Mouse (Mus musculus) cerebellum, postnatal 4 days (tissue): Measurements from ENCODE around the gene Drp2.

Experiments
- DNase-seq, 2 experiments: peaks; one replicate each; pipeline ENCODE4 v3.0.0; 2022; ENCODE audit warnings: low spot score in 2 of 2, mixed read lengths in 1 of 2

The Drp2 gene

DNA sequence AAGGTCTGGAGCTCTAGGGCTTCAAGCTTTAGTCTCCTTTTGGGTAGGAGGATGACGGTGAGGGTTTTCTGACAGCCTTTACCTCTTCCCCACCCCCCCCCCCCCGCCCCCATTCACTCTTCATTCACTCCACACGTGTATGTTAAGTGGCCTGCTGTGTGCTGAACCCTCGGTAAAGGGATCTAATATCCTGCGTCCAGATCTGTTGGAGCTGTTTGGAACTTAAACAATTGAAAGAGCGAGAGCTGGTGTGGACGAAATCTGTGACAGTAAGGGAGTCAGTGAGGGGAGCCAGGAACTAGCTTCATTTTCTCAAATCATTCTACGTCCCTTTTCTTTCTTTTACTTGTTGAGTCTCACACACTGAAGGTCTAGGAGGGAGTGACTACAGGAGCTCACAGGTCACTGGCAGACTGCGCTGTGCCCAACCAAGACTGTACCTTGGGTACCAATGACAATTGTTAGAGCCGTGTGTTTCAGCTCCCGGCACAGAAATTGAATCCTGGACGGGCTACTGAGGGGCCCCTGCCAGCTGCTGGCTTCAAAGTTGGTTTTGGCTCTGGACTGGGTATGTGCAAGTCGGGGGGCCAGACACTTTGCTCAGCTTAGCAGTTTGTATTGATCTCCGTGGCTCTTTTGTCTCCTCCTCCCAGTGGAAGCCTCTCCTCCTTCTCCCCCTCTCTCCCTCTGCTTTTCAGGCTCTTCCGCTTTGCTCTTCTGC is at the start of gene Drp2:
Gene Drp2, plus strand, starts transcription at position 689 of the 721 bp plus-strand sequence.
- DNase-seq = peak in 1 of 2 experiments; percentile 7

DNA sequence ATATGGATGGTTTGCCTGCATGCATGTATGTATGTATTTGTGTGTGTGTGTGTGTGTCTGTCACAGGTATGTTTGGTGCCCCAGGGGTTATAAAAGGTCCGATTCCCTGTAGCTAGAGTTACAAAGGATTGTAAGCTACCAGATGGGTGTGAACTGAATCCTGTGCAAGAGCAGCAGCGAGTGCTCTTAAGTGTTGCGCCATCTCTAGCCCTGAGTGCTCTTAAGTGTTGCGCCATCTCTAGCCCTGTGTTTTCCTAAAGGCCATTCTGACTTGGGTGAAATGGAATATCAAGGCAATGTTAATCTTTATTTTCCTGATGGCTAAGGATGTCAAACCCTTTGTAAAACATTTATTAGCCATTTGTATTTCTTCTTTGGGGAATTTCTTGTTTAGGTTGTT is 45.0 kb upstream of the Drp2 start:
- DNase-seq = no peak

DNA sequence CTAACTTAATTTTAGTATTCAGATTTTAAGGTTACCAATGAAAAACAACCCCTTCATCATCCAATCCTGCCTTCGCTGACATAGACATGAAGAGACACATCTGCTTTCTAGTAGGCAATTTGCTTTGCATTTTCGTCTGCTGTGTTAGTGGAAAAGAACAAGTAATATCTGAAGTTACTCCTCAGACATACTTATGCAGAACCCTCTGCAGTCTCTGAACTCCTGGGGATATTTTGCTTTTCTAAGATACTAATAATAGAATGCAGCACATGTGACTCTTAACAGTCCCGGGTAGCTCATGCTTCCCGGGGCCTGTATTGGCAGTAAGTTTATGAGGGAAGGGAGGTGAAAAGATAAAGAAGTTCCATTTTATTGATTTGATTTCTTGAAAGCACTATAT is 42.2 kb upstream of the Drp2 start:
- DNase-seq = no peak

DNA sequence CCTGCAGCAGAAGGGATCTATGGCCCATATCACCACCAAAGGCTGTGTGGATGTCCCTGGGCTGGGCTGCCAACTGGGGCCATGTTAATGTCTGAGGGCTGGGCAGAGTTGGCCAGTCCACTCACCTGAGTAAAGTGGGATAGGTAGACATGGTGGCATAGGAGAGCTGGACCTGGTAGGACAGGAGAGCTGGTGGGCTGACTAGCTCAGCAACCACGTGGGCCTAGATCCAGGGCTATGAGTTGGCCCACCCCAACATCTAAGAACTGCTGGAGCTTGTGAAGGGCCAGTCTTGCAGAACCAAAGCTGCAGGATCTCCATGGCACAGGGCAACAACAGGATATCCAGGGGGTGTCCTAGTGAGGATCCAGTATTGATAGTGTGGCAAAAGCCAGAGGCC is 38.9 kb upstream of the Drp2 start:
- DNase-seq = no peak

DNA sequence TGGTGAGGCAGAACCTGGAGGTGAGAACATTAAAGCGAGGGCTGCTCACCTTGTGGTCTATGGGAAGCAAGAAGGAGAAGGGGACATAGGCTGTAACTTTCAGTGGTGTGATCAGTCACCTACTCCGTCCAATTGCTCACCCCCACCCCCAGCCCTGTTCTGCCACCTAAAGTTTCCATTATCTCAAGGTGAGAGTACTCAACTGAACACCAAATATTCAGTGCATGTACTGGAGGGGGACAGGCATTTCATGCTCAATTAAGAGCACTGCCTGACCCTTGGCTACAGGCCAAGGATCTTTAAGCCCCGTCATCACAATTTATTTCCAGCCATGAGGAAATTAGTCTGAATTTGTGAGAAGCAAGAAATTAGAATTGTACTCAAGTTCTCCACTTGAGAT is 37.8 kb upstream of the Drp2 start:
- no peak for DNase-seq

DNA sequence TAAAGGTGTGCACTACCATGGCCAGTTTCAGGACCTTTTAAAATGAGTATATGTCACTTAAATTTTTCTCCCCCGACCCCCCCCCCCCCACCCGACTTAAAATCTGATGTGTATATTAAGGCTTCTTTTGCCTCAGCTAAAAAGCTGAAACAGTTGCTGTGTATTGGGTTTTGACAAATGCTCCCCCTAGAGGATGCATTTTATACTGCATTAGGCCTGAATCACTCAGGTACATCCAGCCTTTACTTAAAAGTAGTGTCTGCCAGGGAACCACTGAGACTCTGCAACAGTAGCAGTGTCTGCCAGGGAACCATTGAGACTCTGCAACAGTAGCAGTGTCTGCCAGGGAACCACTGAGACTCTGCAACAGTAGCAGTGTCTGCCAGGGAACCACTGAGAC is 33.1 kb upstream of the Drp2 start:
- no peak for DNase-seq

DNA sequence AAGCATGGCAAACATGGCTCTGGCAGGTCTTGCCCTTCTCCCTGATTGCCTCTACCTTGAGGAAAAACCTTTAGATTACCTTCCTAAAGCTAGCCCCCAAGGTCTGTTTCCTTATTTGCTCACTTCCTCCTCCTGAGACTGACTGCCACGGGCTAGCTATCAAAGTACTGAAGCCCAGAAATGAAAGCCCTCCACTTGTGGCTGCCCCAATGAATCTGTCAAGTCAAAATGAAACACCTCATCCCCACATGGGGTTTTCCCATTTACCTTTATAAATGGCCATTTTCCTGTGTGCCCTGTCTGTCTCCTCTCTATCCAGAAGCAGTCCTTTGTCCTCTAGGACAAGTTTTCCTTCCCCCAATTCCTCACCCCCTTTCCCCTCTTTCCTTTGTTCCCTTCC is 30.2 kb upstream of the Drp2 start:
- no peak for DNase-seq

DNA sequence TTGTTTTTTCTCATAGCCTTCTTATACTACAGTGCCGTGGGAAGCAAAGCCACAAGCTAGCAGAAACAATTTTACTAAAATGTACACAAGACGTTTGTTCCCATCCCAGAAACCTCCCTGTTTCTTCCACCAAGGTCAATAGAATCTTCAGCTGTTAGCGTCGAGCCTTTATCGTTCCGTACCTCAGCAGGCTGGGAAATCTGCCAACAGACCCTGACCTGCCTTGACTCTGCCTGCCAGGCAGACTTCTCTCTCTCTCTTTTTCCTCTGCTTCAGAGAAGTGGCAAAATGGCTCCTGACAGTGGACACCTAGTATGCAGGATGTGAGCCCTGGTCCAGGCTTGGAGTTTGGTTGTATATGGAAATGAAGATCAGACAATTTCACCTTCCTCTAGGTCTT is 19.5 kb upstream of the Drp2 start:
- no peak for DNase-seq

DNA sequence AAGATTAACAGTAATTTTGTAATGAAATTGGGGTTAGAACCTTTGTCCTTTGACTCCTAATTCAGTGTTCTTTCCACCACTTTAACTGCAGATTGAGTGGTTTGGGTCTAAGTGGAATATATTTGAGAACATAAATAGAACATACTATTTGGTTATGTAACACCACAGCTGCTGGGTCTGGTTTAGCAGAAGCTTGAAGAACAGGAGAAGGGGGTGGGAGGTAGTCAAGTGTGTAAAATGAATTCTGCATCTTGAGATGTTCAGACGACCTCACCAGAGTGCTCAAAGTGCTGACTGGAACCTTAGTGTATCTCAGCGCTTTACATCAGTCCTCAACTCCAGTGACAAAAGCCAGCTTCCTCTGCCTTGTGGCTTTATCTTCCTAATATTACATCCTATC is 5.4 kb upstream of the Drp2 start:
- DNase-seq = no peak

DNA sequence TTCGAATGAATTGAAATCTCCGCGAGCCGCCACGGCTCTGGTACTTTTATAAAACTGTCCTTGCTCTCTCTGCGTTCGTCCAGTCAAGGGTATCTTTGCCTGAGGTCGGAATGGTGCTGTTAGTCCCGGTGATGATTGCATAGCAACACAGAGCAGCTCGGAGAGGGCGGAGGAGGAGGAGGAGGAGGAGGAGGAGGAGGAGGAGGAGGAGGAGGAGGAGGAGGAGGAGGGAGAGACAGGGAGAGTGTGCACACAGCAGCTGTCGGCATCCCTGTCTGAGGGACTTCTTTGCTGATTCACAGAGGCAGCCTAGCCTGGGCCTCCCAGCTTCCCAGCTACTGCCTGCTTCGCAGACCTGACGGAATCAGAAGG is 219 bp downstream of the Drp2 start:
- DNase-seq = peak in 1 of 2 experiments; percentile 8

DNA sequence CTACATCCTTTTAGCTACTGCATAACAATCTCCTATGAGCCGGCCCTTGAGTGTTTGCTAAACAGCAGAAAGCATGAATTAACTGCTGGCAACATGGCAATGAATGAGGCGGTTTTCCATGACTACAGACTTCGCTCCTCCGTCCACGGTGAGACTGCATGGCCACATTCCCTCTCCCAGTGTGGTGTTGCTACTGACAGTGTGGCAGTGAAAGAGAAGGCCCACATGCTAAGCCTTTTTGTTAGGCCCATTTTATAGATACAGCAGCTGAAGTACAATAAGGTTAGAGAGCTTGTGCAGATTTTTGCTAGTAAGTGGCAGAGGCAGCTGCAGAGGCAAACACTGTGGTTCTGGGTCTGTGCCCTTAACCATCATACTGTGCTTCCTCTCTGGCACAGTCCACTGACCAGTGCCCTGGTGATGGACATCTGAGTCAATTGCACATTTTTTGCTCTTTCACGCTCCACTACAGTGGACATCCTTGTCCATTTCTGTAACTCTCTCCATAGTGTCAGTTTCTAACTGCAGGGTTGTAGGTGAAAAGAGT is 5.1 kb downstream of the Drp2 start:
- DNase-seq = no peak

DNA sequence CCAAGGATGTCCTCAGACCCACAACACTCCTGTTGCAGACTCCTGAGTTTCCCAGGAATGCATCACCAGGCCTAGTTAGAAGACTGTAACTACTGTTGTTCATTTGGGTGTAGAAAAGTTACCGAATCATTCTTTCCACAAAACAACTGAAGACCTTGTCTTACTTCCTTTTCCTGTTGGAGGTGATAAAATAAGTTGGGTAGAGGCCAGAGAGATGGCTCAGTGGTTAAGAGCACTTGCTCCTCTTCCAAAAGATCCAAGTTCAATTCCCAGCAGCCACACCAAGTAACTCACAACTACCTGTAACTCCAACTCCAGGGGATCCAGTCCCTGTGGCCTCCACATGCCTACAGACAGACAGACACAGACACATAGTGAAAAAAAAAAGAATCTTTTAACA is 7.7 kb downstream of the Drp2 start:
- no peak for DNase-seq

DNA sequence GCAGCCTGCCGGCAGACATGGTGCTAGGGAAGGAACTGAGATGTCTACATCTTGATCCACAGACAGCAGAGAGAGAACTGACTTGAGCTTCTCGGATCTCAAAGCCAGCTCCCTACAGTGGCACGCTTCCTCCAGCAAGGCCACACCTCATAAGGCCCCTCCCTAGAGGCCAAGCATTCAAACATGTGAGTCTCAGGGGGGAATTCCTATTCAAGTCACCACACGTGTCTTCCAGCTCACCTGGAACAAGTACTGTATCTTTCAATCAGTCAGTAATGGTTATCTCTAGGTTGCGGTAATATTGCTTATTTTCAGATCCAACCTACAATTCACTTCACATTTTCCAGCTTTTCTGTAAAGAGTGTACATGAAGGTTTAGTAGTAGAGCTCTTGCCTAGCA is 15.7 kb downstream of the Drp2 start:
- DNase-seq = no peak

DNA sequence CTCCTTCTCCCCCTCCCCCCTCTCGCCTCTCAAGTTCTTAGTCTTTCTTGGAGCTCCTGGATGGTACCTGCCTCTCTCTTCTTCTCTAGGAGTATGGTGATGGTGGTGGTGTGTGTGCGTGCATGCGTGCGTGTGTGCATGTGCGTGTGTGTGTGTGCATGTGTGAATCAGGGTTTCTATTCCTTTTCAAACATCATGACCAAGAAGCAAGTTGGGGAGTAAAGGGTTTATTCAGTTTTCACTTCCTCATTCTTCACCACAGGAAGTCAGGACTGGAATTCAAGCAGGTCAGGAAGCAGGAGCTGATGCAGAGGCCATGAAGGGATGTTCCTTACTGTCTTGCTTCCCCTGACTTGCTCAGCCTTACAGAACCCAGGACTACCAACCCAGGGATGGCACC is 19.9 kb downstream of the Drp2 start:
- no peak for DNase-seq

DNA sequence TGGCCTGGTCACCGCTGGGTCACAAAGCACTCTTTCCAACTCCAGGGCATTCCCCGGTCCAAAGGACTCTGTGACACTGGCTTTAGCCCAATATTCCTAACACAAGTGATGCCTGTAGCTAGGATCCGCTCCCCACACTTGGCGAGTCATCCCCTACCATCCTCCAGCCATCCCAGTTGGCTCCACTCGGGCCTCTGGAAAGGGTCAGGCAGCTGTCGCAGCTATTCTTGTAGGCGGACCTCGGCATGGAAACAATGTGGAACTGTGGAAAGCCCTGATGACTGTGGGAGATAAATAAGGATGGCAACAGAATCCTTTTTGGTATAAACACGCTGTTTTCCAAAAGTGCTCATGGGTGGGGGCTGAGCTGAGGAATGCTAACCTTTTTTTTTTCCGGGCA is 21.4 kb downstream of the Drp2 start:
- DNase-seq = no peak

DNA sequence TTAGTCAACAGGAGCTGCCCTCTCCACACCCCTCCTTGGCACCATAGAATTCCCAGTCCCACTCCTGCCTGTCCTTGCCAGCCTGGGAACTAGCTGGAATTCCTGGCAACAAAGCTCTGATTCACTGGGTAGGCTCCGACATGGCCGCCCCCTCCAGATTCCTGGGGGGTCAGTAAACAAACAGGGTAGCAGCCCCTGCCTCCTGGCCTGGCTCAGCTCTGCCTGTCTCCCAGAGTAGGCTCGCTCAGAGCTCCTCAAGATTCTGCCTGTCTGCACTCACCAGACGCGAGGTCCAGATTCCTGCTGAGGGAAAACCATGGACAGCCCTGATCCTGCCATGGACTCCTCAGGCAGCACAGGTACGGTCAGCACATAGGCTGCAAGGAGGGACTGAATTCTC is 22.5 kb downstream of the Drp2 start:
- DNase-seq = no peak

DNA sequence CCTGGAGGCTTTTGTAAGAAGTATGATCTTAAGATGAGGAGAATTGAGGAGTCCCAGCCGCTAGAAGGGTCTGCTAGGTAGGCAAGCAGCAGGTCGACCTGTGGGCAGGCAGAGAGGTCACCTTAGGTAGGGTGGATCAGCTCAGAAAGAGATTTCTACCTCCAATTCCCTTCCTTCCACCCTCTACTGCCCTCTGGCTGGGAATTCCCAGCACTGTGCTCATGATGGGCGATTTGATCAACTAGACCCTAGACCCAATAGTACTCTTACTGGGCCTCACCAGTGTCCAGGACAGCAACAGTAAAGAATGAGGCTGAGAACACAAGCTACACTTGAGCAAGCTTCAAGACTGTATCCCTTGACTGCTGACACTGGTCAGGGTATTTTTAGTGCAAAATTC is 23.0 kb downstream of the Drp2 start:
- no peak for DNase-seq

DNA sequence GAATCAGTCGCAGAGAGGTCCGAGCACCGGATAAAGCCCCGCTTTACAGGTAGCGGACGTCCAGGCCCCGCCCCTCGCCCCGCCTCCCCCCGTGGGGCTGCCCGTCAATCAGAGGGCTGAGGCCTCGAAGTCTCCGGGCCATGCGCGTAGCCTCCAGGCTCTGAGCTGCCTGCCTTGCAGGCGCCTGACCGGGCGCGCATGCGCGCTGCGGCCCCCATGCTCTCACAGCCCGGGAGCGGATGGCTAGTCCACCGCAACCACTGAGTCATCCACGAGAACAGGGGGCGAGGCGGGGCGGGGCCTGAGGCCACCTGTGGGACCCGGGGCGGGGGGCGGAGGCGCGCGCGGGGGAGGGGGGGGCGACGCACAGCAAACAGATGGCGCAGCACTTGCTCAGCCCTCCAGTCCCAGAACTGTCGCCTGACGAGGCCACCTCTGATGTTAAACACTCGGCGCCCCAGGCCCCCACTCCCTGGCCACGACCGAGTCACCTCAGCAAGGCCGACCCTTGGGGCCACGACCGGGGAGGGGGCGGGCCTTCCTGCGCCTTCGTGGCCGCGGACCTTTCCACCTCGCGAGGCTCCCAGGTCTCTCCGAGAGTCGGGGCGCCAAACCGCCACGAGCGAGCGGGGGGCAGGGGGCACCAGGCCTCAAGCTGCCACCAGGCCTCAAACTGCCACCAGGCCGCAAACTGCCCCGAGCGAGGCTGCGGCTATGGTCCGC is 70.8 kb downstream of the Drp2 start:
- DNase-seq = no peak

DNA sequence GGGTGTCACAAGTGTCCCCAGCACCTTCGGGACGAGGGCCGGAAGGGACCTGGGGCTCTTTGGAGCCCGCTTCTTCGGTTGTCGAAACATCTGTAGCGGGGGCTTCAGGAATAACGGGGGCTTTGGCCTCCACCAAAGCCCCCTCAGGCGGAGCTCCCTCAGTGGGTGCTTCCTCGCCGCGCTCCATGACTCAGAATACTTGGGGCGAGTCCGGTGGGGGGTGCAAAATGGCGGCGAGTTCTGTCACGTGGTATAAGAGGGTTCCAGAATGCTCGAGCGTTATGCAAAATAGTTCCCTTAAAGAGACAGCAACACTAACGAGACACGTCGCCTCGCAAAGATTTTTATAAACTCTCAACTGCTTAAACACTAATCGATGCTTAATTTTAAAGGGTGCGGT is 71.9 kb downstream of the Drp2 start, which contains the start of gene Taf7l:
Gene Taf7l, minus strand, starts transcription at position 201 of the 400 bp plus-strand sequence.
- no peak for DNase-seq

DNA sequence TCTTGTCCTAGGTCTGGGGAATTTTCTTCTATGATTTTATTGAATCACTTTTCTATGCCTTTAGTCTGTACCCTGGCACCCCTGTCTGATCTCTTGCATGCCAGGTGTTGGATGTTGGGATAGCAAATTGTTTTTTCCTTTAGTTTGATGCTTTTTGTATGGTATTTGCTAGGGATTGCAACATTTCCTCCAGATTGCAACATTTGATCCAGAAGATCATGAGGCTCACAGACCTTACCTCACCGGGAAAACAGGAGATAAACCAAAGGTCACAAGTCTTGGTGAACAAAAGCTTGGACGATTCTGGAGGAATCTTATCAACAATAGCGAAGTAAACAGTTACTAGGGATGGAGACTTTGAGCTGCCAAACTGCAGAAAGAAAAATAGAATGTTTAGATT is 77.4 kb downstream of the Drp2 start:
- no peak for DNase-seq

DNA sequence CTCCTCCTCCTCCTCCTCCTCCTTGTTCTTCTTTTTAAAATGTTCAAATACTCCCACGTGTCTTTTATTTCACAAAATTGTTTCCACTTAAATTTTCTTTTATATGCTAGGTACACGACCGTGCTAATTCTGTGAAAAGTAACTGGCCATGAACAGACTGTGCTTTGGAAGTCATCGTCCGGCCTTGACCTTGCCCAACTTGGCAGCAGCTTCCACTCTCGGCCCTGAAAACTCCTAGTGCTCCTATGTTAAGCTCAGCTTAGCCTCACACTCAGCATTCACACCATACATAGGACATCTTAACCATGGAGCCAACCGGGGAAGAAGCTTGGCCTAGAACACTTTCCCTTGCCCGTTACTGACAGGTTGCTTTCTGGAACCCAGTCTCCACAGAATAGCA is 96.3 kb downstream of the Drp2 start:
- no peak for DNase-seq
